ENCODE assay signal across 35 mouse cellular contexts in the genomic region with DNA sequence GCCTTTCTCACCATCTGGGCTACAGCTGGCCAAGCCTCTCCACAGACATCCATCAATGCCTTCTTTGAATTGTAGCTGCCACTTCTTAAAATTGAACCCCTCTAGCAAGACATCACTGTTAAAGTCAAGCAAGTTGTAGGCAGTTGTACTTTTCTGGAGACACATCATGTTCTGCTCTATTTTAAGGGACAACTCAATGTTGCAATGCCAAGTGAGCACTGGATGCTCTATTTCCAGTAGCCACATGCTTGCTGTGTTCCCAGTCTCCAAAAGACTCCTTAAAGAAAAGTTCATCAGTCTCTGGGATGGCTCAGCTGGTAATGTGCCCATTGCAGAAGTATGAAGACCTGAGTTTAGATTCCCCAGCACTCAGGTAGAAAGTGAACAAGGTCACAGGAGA. TPM values are rescaled to one million over a fixed set of nuclear protein-coding genes. Genes with fewer than 3 reads are reported as not detected.
A peak's percentile ranks its signal among the peaks of the same experiment; 100 is the strongest.
DNase-seq lines count a peak whose midpoint lies in the region; ATAC-seq lines count a peak whose summit lies in the region.
"Had no signal": no experiment of that assay in that cellular context is flagged by ENCODE, and none has a peak within 500 bp of the region (broad histone marks: within the 10 kb centered on the region; RNA-seq: fewer than 3 reads in every experiment).

No protein-coding gene starts in this region.

- no peaks in the 10 kb centered on the region for H3K36me3 ChIP-seq in embryonic facial prominence, embryonic 14.5 days (ENCODE audit: control insufficient read depth, insufficient read depth, low read length)
- H3K36me3 ChIP-seq: forebrain, embryonic 12.5 days; hindbrain, embryonic 12.5 days; hindbrain, embryonic 15.5 days had no signal

- H3K27ac ChIP-seq in embryonic facial prominence, embryonic 14.5 days (replicated peaks; ENCODE audit: low read depth, low read length), result peak overlapping the region; percentile 67
- H3K27ac ChIP-seq: forebrain, embryonic 12.5 days; hindbrain, embryonic 12.5 days; hindbrain, embryonic 15.5 days had no signal

- no peaks in the 10 kb centered on the region for H3K27me3 ChIP-seq in embryonic facial prominence, embryonic 14.5 days (replicated peaks; ENCODE audit: control insufficient read depth, insufficient read depth, low read length)
- H3K27me3 ChIP-seq: forebrain, embryonic 12.5 days; hindbrain, embryonic 12.5 days; hindbrain, embryonic 15.5 days had no signal

- H3K4me1 ChIP-seq in embryonic facial prominence, embryonic 14.5 days (ENCODE audit: control insufficient read depth, insufficient read depth, low read length), result no peaks in the 10 kb centered on the region
- H3K4me1 ChIP-seq: forebrain, embryonic 12.5 days; hindbrain, embryonic 12.5 days; hindbrain, embryonic 15.5 days had no signal

- ATAC-seq in frontal cortex, adult (ENCODE audit: low TSS enrichment), result peak; percentile 95
- no peak for ATAC-seq in embryonic facial prominence, embryonic 14.5 days (ENCODE audit: low read depth)
- no peak for ATAC-seq in granulocyte monocyte progenitor cell, adult 5-6 weeks (replicated peaks; ENCODE audit: poor library complexity, severe bottlenecking)
- ATAC-seq: CD4-positive, CD25-positive, alpha-beta regulatory T cell, adult 4 months; forebrain, embryonic 16.5 days; intestine, postnatal 0 days had no signal

- DNase-seq in frontal cortex, postnatal 36 days (ENCODE audit: low spot score in 2 of 2), result no peak
- DNase-seq in brain, adult 2 months (ENCODE audit: low read depth, low spot score), result peak; percentile 64
- DNase-seq in embryonic facial prominence, embryonic 14.5 days (ENCODE audit: low spot score), result peak; percentile 52
- DNase-seq in heart, adult 18-20 months, result no peak
- DNase-seq: adrenal gland, adult 2 months; adrenal gland, postnatal 14 days; cerebellum, adult 11-12 months; cerebellum, adult 8-10 months; cerebellum, postnatal 10 days; cerebellum, postnatal 36 days; gastrocnemius, postnatal 25 days had no signal

- no peak overlapping the region for H3K9ac ChIP-seq in embryonic facial prominence, embryonic 14.5 days (ENCODE audit: low read depth, low read length)
- H3K9ac ChIP-seq: forebrain, embryonic 12.5 days; hindbrain, embryonic 12.5 days; hindbrain, embryonic 15.5 days had no signal

- H3K4me3 ChIP-seq in embryonic facial prominence, embryonic 14.5 days (ENCODE audit: low read depth, low read length), result no peak overlapping the region
- H3K4me3 ChIP-seq: erythroblast, embryonic 14.5 days; forebrain, embryonic 12.5 days; hindbrain, embryonic 12.5 days; hindbrain, embryonic 15.5 days had no signal

- no peak overlapping the region for H3K4me2 ChIP-seq in embryonic facial prominence, embryonic 14.5 days (ENCODE audit: low read depth, low read length)
- H3K4me2 ChIP-seq: forebrain, embryonic 12.5 days; heart, embryonic 11.5 days; hindbrain, embryonic 12.5 days; hindbrain, embryonic 15.5 days had no signal

- H3K9me3 ChIP-seq in embryonic facial prominence, embryonic 14.5 days (ENCODE audit: control insufficient read depth, low read length), result no peaks in the 10 kb centered on the region
- H3K9me3 ChIP-seq: forebrain, embryonic 12.5 days; hindbrain, embryonic 12.5 days; hindbrain, embryonic 15.5 days had no signal

RNA-seq across cellular contexts. Expression of a gene that starts 3.5 kb away (rescaled TPM):
- polyA plus RNA-seq in embryonic facial prominence, embryonic 14.5 days (2014; fragmentation: Nextera tagmentation; extraction: Ambion mirVana), result 0.18 TPM in 1 of 2 replicates, not detected in the other
- total RNA-seq in heart, adult 18-20 months (2021), result not detected
- total RNA-seq in granulocyte monocyte progenitor cell, adult 5-6 weeks (2014; fragmentation: Nextera tagmentation), result not detected in 2 replicates
- total RNA-seq in granulocyte monocyte progenitor cell, adult 5-6 weeks (2017), result not detected in 2 replicates
- total RNA-seq: adrenal gland, adult 2 months; adrenal gland, postnatal 14 days; adrenal gland, postnatal 4 days; gastrocnemius, adult 8-10 months; gastrocnemius, postnatal 25 days; heart, adult 8-10 months; heart, postnatal 25 days; hematopoietic stem cell, adult 5-6 weeks; MEL had no signal
- polyA plus RNA-seq: adrenal gland, adult 2 months; brain, embryonic 14.5 days; C2C12; CD4-positive, CD25-positive, alpha-beta regulatory T cell, adult 4 months; cortical plate, adult 2 months; erythroblast, embryonic 14.5 days; forebrain, embryonic 12.5 days; forebrain, embryonic 16.5 days; frontal cortex, adult 2 months; gonadal fat pad, adult 2 months; heart, embryonic 11.5 days; heart, embryonic 14.5 days; heart, postnatal 0 days; hindbrain, embryonic 12.5 days; hindbrain, embryonic 15.5 days; intestine, embryonic 14.5 days; intestine, postnatal 0 days had no signal

RNA-seq across cellular contexts. Expression of a gene that starts 14.0 kb away (rescaled TPM):
- 0.10 TPM in 1 of 2 replicates, not detected in the other for polyA plus RNA-seq in embryonic facial prominence, embryonic 14.5 days (2014; fragmentation: Nextera tagmentation; extraction: Ambion mirVana)
- total RNA-seq in heart, adult 18-20 months (2021), result not detected
- not detected in 2 replicates for total RNA-seq in granulocyte monocyte progenitor cell, adult 5-6 weeks (2014; fragmentation: Nextera tagmentation)
- not detected in 2 replicates for total RNA-seq in granulocyte monocyte progenitor cell, adult 5-6 weeks (2017)
- total RNA-seq: adrenal gland, adult 2 months; adrenal gland, postnatal 14 days; adrenal gland, postnatal 4 days; gastrocnemius, adult 8-10 months; gastrocnemius, postnatal 25 days; heart, adult 8-10 months; heart, postnatal 25 days; hematopoietic stem cell, adult 5-6 weeks; MEL had no signal
- polyA plus RNA-seq: adrenal gland, adult 2 months; brain, embryonic 14.5 days; C2C12; CD4-positive, CD25-positive, alpha-beta regulatory T cell, adult 4 months; cortical plate, adult 2 months; erythroblast, embryonic 14.5 days; forebrain, embryonic 12.5 days; forebrain, embryonic 16.5 days; frontal cortex, adult 2 months; gonadal fat pad, adult 2 months; heart, embryonic 11.5 days; heart, embryonic 14.5 days; heart, postnatal 0 days; hindbrain, embryonic 12.5 days; hindbrain, embryonic 15.5 days; intestine, embryonic 14.5 days; intestine, postnatal 0 days had no signal

RNA-seq across cellular contexts. Expression of a gene that starts 26.7 kb away (rescaled TPM):
- 0.04 and 0.13 TPM in 2 replicates for polyA plus RNA-seq in embryonic facial prominence, embryonic 14.5 days (2014; fragmentation: Nextera tagmentation; extraction: Ambion mirVana)
- total RNA-seq in heart, adult 18-20 months (2021), result not detected
- total RNA-seq in granulocyte monocyte progenitor cell, adult 5-6 weeks (2014; fragmentation: Nextera tagmentation), result not detected in 2 replicates
- total RNA-seq in granulocyte monocyte progenitor cell, adult 5-6 weeks (2017), result not detected in 2 replicates
- total RNA-seq: adrenal gland, adult 2 months; adrenal gland, postnatal 14 days; adrenal gland, postnatal 4 days; gastrocnemius, adult 8-10 months; gastrocnemius, postnatal 25 days; heart, adult 8-10 months; heart, postnatal 25 days; hematopoietic stem cell, adult 5-6 weeks; MEL had no signal
- polyA plus RNA-seq: adrenal gland, adult 2 months; brain, embryonic 14.5 days; C2C12; cortical plate, adult 2 months; erythroblast, embryonic 14.5 days; forebrain, embryonic 12.5 days; forebrain, embryonic 16.5 days; frontal cortex, adult 2 months; gonadal fat pad, adult 2 months; heart, embryonic 11.5 days; heart, embryonic 14.5 days; heart, postnatal 0 days; hindbrain, embryonic 12.5 days; hindbrain, embryonic 15.5 days; intestine, embryonic 14.5 days; intestine, postnatal 0 days had no signal

RNA-seq across cellular contexts. Expression of a gene that starts 46.8 kb away (rescaled TPM):
- polyA plus RNA-seq in embryonic facial prominence, embryonic 14.5 days (2014; fragmentation: Nextera tagmentation; extraction: Ambion mirVana), result 0.93 and 1.2 TPM in 2 replicates
- total RNA-seq in heart, adult 18-20 months (2021), result 1 to 10 TPM; 7.6 to 9.6 TPM
- 62.2 and 69.2 TPM in 2 replicates for total RNA-seq in granulocyte monocyte progenitor cell, adult 5-6 weeks (2014; fragmentation: Nextera tagmentation)
- 53.0 and 54.8 TPM in 2 replicates for total RNA-seq in granulocyte monocyte progenitor cell, adult 5-6 weeks (2017)
- total RNA-seq: MEL had no signal

Comparison
In these comparisons a context has a peak if more than half of its experiments do, and no peak if none do; other contexts are left out.
1. DNase-seq: peak in brain, adult 2 months (single experiment) and embryonic facial prominence, embryonic 14.5 days (single experiment); none in frontal cortex, postnatal 36 days (0 of 2) and heart, adult 18-20 months (0 of 2).